Comparison of ENCODE assay signal across 15 mouse cellular contexts in the genomic region with DNA sequence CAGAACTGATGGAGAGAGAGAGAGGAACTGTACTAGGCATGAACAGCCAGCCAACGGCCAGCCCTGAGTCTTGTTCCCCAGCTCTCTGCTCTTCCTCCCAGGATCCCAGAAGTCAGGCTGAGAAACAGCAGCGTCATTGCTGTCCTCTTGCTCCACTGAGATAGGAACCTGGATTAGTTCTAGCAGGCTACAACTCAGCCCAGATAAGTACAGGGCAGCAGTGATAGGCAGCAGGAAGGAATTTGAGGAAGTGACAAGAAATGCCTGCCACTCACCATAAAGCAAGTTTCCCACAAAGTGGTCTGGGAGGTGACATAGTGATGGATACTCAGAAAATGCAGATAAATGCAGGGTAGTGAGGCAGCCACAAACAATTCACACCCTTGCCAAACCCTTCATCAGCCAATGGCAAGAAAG. TPM values are rescaled to one million over a fixed set of nuclear protein-coding genes. Genes with fewer than 3 reads are reported as not detected.
DNase-seq lines count a peak whose midpoint lies in the region; ATAC-seq lines count a peak whose summit lies in the region.
"Had no signal": no experiment of that assay in that cellular context is flagged by ENCODE, and none has a peak within 500 bp of the region (broad histone marks: within the 10 kb centered on the region; RNA-seq: fewer than 3 reads in every experiment).

No protein-coding gene starts in this region.

- 11% methylated on average over 2 of the region's 2 CpGs for WGBS in heart, embryonic 15.5 days
- 4% methylated on average over 2 of the region's 2 CpGs for WGBS in liver, embryonic 12.5 days (ENCODE audit: insufficient replicate concordance)

- no peaks in the 10 kb centered on the region for H3K27me3 ChIP-seq in heart, embryonic 15.5 days
- H3K27me3 ChIP-seq in liver, embryonic 12.5 days (replicated peaks) = no peaks in the 10 kb centered on the region
- H3K27me3 ChIP-seq: CH12.LX; intestine, embryonic 15.5 days had no signal

- H3K4me2 ChIP-seq in heart, embryonic 15.5 days = no peak overlapping the region; the same call in 1 of the 2 replicates
- 0 out of 2 replicates have a peak overlapping the region, but pooled peaks have one; percentile 20 for H3K4me2 ChIP-seq in liver, embryonic 12.5 days
- H3K4me2 ChIP-seq: intestine, embryonic 15.5 days had no signal

- no peak overlapping the region for H3K4me3 ChIP-seq in heart, embryonic 15.5 days
- H3K4me3 ChIP-seq in liver, embryonic 12.5 days = no peak overlapping the region
- H3K4me3 ChIP-seq: erythroblast, embryonic 14.5 days; intestine, embryonic 15.5 days; myocyte had no signal

- peak overlapping the region; percentile 81 for H3K27ac ChIP-seq in heart, embryonic 15.5 days
- H3K27ac ChIP-seq in liver, embryonic 12.5 days = peak overlapping the region; percentile 48; the same call in 1 of the 2 replicates
- H3K27ac ChIP-seq: intestine, embryonic 15.5 days had no signal

- no peak overlapping the region for H3K9ac ChIP-seq in heart, embryonic 15.5 days
- no peak overlapping the region for H3K9ac ChIP-seq in liver, embryonic 12.5 days
- H3K9ac ChIP-seq: intestine, embryonic 15.5 days had no signal

- DNase-seq in heart, postnatal 10 days = no peak
- DNase-seq in embryo, embryonic 9.5 days (ENCODE audit: extremely low spot score) = no peak
- DNase-seq in spleen, postnatal 14 days (ENCODE audit: low spot score in 2 of 2) = no peak
- DNase-seq: adrenal gland, postnatal 10 days; kidney, postnatal 14 days; right cerebral cortex, postnatal 4 days; thymus, postnatal 4 days had no signal

- intact Hi-C loops in heart, postnatal 10 days (cut with DNase I) = no loop called here

- ATAC-seq in heart, embryonic 15.5 days (replicated peaks; ENCODE audit: insufficient number of reproducible peaks, insufficient read depth, low FRiP score, low read depth) = no peak; the same call in 1 of the 2 replicates
- peak; percentile 88 for ATAC-seq in common myeloid progenitor, adult 5-6 weeks (replicated peaks; ENCODE audit: low read depth, poor library complexity, severe bottlenecking)
- ATAC-seq in liver, embryonic 12.5 days = peak; percentile 78
- ATAC-seq in neutrophil, adult 5-6 weeks (ENCODE audit: extremely low read depth, insufficient number of reproducible peaks, low FRiP score, poor library complexity, severe bottlenecking) = 0 out of 2 replicates have a peak, but pooled peaks have one; percentile 13
- ATAC-seq: intestine, embryonic 15.5 days had no signal

- H3K4me1 ChIP-seq in heart, embryonic 15.5 days (replicated peaks) = peaks cover 64% of the 10 kb centered on the region
- H3K4me1 ChIP-seq in liver, embryonic 12.5 days = peaks cover 47% of the 10 kb centered on the region

- no peaks in the 10 kb centered on the region for H3K9me3 ChIP-seq in heart, embryonic 15.5 days (replicated peaks)
- no peaks in the 10 kb centered on the region for H3K9me3 ChIP-seq in liver, embryonic 12.5 days (replicated peaks)
- H3K9me3 ChIP-seq: intestine, embryonic 15.5 days had no signal

- no peaks in the 10 kb centered on the region; the same call in 1 of the 2 replicates for H3K36me3 ChIP-seq in heart, embryonic 15.5 days
- H3K36me3 ChIP-seq in liver, embryonic 12.5 days = peaks cover 1% of the 10 kb centered on the region; the same call in 1 of the 2 replicates
- H3K36me3 ChIP-seq: intestine, embryonic 15.5 days had no signal

RNA-seq across cellular contexts. Expression of a gene that starts 48.9 kb away (rescaled TPM):
- polyA plus RNA-seq in heart, embryonic 15.5 days (2015; fragmentation: Nextera tagmentation; extraction: Ambion mirVana) = 51.8 and 67.7 TPM in 2 replicates
- 10 to 100 TPM; 26.9 to 44.1 TPM for total RNA-seq in heart, postnatal 10 days (2021)
- 95.6 and 102 TPM in 2 replicates for total RNA-seq in common myeloid progenitor, adult 5-6 weeks (2017)
- polyA plus RNA-seq in liver, embryonic 12.5 days (2016; fragmentation: Nextera tagmentation; extraction: Ambion mirVana) = 24.6 TPM in 2 replicates
- total RNA-seq in neutrophil, adult 5-6 weeks (2017) = 3.2 and 3.6 TPM in 2 replicates
